Mouse (Mus musculus) left cerebral cortex, adult 9 months (tissue): ENCODE results near the gene Abca7.
A peak's percentile ranks its signal among the peaks of the same experiment; 100 is the strongest.

Experiments used
- DNase-seq, 2 experiments: peaks; one replicate each; pipeline ENCODE4 v3.0.0; 2022; ENCODE audit warnings: low spot score in 2 of 2

The Abca7 gene

GRCm38 (mm10) chr10:79994397-79995115 lies 1.7 kb upstream of the Abca7 start:
- DNase-seq = no peak

- DNase-seq = no peak
Measured at GRCm38 (mm10) chr10:79995636-79996035, 658 bp upstream of the Abca7 start.

GRCm38 (mm10) chr10:79997034-79997760 lies 903 bp downstream of the Abca7 start:
- DNase-seq = peak in 1 of 2 experiments; percentile 73

GRCm38 (mm10) chr10:79997819-79998218 lies 1.5 kb downstream of the Abca7 start:
- DNase-seq = no peak

- DNase-seq = no peak
Measured at GRCm38 (mm10) chr10:80001945-80002344, 5.7 kb downstream of the Abca7 start.

GRCm38 (mm10) chr10:80002829-80003228 lies 6.5 kb downstream of the Abca7 start:
- no peak for DNase-seq

- no peak for DNase-seq
Measured at GRCm38 (mm10) chr10:80003374-80004232, 7.3 kb downstream of the Abca7 start.

- DNase-seq = no peak
Measured at GRCm38 (mm10) chr10:80004233-80004705, 8.0 kb downstream of the Abca7 start.

GRCm38 (mm10) chr10:80011740-80012139 lies 15.4 kb downstream of the Abca7 start:
- no peak for DNase-seq

- no peak for DNase-seq
Measured at GRCm38 (mm10) chr10:80013609-80014008, 17.3 kb downstream of the Abca7 start.

- DNase-seq = no peak
Measured at GRCm38 (mm10) chr10:80014484-80015290, 18.4 kb downstream of the Abca7 start.

GRCm38 (mm10) chr10:80015583-80015982 lies 19.3 kb downstream of the Abca7 start:
- no peak for DNase-seq

GRCm38 (mm10) chr10:80016511-80016910 lies 20.2 kb downstream of the Abca7 start, which contains the start of gene Arhgap45:
TSS of gene Arhgap45 (plus strand) at chr10:80016653.
- peak in 1 of 2 experiments; percentile 30 for DNase-seq

- no peak for DNase-seq
Measured at GRCm38 (mm10) chr10:80016931-80017330, 20.6 kb downstream of the Abca7 start.

GRCm38 (mm10) chr10:80017361-80017760 lies 21.1 kb downstream of the Abca7 start:
- peak in 1 of 2 experiments; percentile 40 for DNase-seq

- DNase-seq = no peak
Measured at GRCm38 (mm10) chr10:80017771-80018170, 21.5 kb downstream of the Abca7 start.

- peak in 1 of 2 experiments; percentile 35 for DNase-seq
Measured at GRCm38 (mm10) chr10:80018739-80019297, 22.5 kb downstream of the Abca7 start.

- no peak for DNase-seq
Measured at GRCm38 (mm10) chr10:80019471-80020131, 23.3 kb downstream of the Abca7 start.

- DNase-seq = no peak
Measured at GRCm38 (mm10) chr10:80020191-80020590, 23.9 kb downstream of the Abca7 start.
